Mouse (Mus musculus) stomach, postnatal 0 days (tissue): Measurements from ENCODE around the gene Mgea5.

Experiments
- CTCF ChIP-seq: IDR thresholded peaks from 2 replicates; pipeline ENCODE4 v1.5.1; 2016; ENCODE audit warnings: antibody characterized with exemption, low read depth, mild to moderate bottlenecking, moderate library complexity
- EP300 ChIP-seq: optimal IDR thresholded peaks from 2 replicates; pipeline ENCODE3; 2016; ENCODE audit warnings: antibody characterized with exemption

DNA sequence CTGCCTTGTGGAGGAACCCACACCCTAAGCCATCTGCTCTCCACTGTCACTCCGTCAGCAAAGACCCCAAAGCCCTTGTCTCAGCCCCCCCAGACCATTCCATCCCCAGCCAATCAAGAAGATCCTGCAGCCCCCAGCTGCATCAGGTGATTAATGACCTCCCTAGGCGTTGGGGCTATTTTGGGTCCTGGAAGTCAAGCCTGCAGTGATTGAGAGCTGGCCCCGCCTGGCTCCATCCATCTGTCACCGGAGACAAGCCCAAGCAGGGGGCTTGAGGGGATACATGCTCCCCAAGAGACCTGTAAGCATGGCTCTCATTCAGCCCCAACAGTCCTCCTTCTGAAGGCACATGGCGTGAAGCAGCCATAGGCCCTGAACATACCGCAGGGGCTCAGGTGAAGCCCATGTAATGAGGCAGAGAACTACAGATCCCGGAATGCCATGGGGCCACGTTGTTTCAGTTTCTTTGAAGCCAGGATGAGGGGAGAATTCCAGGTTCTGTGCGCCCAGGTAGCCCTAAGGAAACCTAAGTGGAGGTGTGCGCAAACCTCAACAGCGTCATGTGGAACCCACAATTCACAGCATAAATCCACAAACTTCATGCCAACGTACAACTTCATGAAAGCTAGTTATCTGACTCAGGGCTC lies 27.5 kb upstream of the Mgea5 start:
- TF ChIP-seq EP300 (no peak), CTCF (no peak)
